Mouse (Mus musculus): ENCODE results near the gene Pex26.

DNA sequence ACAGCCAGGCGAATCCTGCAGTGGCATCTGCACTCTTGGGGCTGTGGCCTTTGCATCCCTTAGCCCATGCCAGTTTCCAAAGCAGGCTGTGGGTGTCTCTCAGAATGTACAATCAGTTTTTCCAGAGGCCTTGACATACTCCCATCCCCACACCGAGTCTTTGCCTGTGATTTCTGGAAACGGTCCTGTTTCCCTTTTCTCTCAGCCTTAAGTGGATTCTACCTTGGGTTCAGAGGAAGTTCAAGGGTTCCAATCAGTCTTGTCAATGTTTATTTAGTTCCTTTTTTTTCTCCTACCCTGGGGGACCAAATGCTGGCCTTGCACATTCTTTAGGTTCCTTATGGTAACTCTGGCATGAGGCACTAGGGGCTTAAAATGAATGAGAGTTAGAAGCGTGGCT is 36.7 kb upstream of the Pex26 start:
- TF ChIP-seq POLR2A (IDR thresholded peaks at IDR 0.05; ENCODE audit: low read depth, low read length) (no peak), CTCF (IDR thresholded peaks at IDR 0.05; ENCODE audit: extremely low read depth, insufficient read length, insufficient replicate concordance, low read depth, low read length) (no peak)

Measured in small intestine, adult 2 months (tissue).